Mouse (Mus musculus) splenic B cell, adult 2 months (primary cell): ENCODE data around the gene Ephb3.
"Not testable (repeated sequence)": the region's sequence is repeated elsewhere in the genome, so short reads cannot be mapped to it uniquely, and the experiment has no call there.

Experiments used
- DNase-seq: peaks from one replicate; pipeline ENCODE4 v3.0.0-alpha.2; 2011; ENCODE audit warnings: low read depth, low spot score
- H3K27me3 ChIP-seq: 2 replicates; pipeline ENCODE4 v1.6.1; 2012; ENCODE audit warnings: mild to moderate bottlenecking, low read length, moderate library complexity, mixed read lengths; ENCODE audit not compliant: control insufficient read depth, poor library complexity, insufficient read depth, severe bottlenecking
- H3K36me3 ChIP-seq: 2 replicates; pipeline ENCODE4 v1.6.1; 2012; ENCODE audit warnings: mild to moderate bottlenecking, low read length, moderate library complexity, mixed read lengths; ENCODE audit not compliant: control insufficient read depth, poor library complexity, insufficient read depth, severe bottlenecking

Gene Ephb3

DNA sequence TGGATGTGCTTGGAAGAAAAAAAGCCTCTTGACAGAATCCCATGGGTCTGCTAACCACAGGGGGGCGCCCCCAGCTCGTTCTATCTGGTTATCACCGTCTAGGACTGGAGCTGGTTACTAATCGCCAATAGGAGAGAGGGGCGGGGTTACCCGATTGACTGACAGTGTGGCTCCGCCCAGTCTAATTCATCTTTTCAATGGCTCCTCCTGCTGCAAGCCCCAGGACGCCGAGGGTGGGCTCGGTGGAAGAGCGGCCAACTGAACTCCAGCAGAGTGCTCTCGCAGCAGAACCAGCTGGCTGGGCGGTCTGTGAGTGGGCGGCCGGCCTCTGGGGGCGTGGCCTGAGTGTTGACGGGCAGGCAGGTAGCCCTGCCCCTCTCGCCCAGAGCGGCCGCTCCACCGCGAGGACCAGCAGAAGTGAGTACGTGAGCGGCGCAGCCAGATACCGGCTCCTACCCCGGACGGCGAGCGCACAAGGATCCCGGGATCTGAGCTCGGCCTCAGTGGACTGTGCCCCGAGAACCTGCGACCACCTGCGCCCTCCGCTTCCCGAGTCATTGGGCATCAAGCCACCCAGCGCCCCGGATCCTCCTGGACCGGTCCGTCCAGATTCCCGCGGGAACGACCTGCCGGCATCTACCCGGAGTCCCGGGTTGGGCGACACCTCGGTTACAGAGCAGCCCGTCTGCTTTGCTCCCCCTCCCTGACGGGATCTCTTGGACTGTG is at the start of gene Ephb3:
Gene Ephb3, plus strand, starts transcription at position 389 of the 726 bp plus-strand sequence.
- peak; percentile 62 for DNase-seq

DNA sequence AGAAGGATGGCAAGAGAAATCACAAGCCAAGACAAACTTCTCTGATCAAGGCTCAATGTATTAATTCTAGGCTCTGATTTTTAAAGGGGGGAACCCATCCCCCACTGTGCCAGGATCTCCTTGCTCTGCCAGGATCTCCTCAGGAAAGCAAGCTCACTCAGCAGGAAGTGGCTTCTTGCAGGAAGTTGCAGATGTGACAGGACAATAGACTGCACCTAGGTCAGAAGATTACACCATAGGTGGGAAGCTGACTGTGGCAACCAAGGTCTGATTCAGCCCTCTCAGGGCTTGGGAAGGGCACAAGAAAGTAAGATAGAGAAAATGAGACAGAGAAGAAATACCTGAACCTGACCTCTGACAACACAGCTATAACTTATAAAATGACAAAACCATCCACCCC is 48.3 kb upstream of the Ephb3 start:
- not testable (repeated sequence) for H3K36me3 ChIP-seq, DNase-seq, H3K27me3 ChIP-seq

More for the DNA sequence above, at the start of gene Ephb3:
- peaks cover 1% of the 10 kb centered on the region; the same call in 1 of the 2 replicates for H3K27me3 ChIP-seq
- no peaks in the 10 kb centered on the region for H3K36me3 ChIP-seq

DNA sequence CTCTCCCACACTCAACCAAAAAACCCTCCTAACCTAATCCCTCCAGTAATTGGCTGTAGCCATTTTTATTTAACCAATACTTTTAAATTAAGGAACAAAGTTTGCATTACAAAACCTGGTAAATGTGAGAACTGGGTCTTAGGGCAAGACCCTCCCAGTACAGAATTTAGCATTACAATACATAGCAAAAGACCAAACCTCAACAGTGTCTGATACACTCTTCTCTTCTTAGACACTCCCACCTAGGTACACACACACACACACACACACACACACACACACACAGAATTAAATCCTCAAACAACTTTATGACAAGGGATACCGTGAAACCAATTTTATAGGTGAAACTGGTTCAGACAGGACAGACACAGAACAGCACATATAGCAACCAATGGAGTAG is 45.3 kb upstream of the Ephb3 start:
- not testable (repeated sequence) for H3K27me3 ChIP-seq, DNase-seq, H3K36me3 ChIP-seq

DNA sequence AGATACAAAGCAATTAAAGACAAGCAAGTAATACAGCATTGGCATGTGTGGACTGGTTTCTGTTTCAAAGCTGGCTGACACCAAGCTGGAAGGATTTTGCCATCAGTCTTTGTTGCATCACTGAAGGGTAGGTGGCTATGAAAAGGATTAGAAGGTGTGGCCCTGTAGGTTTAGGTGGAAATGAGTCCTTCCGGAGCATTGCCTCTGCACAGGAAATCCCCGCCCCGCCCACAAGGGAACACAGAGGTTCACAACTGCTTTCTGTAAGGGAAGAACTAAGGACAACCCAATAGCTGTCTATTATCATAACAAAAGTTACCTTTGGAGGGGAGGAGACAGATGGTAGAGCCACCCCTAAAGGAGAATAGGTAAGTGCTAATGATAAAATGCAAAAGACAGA is 41.1 kb upstream of the Ephb3 start:
- not testable (repeated sequence) for DNase-seq, H3K27me3 ChIP-seq, H3K36me3 ChIP-seq

DNA sequence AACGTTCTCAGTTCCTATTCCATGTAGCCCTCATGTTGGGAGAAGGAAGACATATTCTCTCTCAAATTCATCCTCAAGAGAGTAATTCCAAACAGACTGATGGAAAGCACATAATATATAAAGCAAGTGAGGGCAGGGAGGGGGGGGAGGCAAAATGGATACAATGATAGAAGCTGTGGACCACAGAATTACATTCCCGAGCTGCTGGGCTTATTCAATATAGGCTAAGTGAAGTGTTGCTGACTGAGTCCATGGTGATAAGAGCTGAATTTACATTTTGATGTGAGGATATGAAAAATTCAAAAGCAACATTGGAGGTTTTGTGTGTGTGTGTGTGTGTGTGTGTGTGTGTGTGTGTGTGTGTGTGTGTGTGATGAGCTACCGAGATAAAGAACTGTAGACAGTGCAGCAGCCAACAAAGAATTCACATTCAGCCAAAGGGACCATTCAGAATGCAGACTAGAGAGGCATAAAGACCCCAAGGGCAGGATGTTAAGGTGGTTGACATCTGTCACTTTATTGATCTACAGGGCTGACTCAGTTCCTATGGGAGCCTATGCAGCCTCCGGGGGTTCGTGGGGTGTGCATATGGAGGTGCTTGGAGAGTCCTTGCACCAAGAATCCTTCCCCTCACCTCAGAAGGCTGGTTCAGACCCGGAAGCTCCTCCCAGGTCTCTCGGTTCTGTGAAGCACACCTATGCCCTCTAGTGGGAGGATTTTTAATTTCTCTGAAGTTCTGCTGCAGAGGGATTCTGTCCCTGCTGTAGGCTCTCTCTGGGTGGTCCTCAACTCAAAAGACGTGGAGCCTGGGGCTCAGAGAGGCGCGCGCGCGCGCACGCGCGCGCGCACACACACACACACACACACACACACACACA is 39.0 kb upstream of the Ephb3 start:
- not testable (repeated sequence) for DNase-seq, H3K36me3 ChIP-seq

DNA sequence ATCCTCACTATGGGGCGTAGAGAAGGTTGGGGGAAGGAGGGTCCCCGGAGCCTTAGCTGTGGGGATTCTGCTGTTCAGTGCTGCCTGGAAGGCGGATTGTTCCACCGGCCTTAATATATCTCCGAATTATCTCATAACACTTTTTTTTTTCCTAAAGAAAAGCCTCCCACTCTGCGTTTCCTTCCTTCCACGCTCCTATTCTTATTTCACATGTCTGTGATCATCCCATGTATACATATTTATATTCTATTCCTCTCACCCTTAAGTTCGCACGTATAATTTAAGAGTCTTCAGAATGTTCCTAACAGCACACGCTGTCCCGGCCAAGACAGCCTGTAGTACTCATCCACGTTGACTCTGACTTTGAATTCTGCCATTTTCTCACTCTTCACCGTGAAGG is 35.8 kb upstream of the Ephb3 start:
- H3K36me3 ChIP-seq = no peaks in the 10 kb centered on the region
- no peaks in the 10 kb centered on the region for H3K27me3 ChIP-seq
- no peak for DNase-seq

More for the DNA sequence above, 39.0 kb upstream of the Ephb3 start:
- not testable (repeated sequence) for H3K27me3 ChIP-seq

DNA sequence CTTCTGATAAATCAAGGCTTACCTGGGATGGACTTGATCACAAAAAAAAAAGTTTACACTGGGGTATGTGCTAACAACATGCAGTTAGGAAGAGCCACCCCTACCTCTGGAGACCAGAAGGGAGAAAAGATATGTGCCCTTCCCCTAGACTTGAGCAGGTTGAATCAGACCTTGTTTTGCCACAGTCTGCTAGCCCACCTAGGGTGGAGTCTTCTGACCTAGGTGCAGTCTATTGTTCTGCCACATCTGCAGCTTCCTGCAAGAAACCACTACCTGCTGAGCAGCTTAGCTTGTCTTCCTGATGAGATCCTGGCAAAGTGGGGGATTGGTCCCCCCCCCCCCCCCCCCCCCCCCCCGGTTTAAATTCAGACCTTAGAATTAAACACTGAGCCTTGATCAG is 29.3 kb upstream of the Ephb3 start:
- H3K36me3 ChIP-seq = no peaks in the 10 kb centered on the region
- DNase-seq = no peak
- H3K27me3 ChIP-seq = no peaks in the 10 kb centered on the region

DNA sequence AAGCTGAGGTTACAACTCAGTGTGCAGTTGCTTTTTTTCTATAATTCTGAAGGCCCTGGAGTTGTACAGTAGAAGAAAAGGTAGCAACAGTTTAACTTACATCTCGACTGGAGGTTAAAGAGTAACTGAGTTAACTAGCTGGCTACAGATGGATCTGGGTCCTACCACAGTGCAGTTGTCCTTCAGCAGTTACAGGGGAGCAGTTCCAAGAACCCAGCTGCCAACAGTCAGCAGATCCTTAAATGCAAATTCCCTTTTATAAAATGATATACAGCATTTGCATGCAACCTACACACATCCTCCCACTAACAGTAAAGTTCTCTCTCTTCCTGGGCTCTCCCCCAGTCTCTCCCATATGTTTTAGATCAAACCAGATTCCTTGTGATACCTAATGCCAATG is 22.4 kb upstream of the Ephb3 start:
- no peaks in the 10 kb centered on the region; the same call in 1 of the 2 replicates for H3K27me3 ChIP-seq
- no peaks in the 10 kb centered on the region for H3K36me3 ChIP-seq
- no peak for DNase-seq

DNA sequence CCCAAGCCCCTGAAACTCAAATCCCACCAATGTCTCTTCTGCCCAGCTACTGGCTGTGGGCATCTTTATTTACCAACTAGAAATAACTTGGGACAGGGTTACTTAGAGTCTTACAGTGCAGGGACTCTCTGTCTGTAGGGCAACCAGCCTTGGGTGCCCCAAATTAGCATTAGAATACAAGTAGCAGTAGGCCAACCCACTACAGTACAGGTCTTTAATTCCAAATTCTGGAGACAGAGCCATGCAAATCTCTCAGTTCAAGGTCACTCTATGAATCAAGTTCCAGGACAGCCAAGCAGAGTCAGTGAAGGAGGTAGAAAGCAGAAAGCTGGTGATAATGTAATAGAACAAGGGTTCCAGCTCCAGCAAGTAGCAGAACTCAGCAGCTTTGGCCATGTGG is 19.9 kb upstream of the Ephb3 start:
- no peaks in the 10 kb centered on the region; the same call in 1 of the 2 replicates for H3K27me3 ChIP-seq
- H3K36me3 ChIP-seq = no peaks in the 10 kb centered on the region
- DNase-seq = no peak

DNA sequence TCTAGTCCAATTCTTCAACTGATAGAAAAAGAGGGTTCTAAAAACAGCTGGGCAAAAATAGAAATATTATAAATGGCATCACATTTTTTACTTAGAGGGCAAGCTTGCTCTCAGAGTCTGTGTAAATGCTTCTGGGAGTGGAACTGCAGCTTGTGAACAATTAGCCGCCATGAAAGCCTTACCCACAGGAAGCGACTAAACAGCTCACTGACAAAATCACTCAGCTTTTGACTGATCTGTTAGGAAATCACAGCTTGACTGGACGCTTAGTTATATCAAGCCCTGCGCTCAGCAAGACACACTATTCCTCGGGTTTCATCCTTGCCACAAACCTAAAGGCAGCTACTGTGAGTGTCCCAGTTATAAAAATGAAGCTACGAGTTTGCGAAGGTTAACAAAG is 17.0 kb upstream of the Ephb3 start:
- Histone ChIP-seq H3K36me3 (no peaks in the 10 kb centered on the region), H3K27me3 (no peaks in the 10 kb centered on the region; the same call in 1 of the 2 replicates)
- DNase-seq = no peak

DNA sequence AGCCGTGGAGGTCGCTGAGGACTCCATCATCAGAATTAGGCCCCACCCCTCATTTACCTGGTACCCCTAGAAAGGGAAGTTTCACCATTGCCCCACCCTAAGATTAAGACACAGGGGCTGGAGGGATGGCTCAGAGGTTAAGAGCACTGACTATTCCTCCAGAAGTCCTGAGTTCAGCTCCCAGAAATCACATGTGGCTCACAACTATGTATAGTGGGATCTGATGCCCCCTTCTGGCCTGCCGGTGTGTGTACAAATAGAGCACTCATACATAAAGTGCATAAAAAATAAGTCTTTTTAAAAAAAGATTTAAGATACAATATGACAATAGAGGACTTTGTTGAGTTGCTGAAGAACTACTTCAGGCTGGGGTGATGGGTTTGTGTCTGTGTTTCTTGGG is 16.2 kb upstream of the Ephb3 start:
- Histone ChIP-seq H3K36me3 (no peaks in the 10 kb centered on the region), H3K27me3 (no peaks in the 10 kb centered on the region; the same call in 1 of the 2 replicates)
- no peak for DNase-seq

DNA sequence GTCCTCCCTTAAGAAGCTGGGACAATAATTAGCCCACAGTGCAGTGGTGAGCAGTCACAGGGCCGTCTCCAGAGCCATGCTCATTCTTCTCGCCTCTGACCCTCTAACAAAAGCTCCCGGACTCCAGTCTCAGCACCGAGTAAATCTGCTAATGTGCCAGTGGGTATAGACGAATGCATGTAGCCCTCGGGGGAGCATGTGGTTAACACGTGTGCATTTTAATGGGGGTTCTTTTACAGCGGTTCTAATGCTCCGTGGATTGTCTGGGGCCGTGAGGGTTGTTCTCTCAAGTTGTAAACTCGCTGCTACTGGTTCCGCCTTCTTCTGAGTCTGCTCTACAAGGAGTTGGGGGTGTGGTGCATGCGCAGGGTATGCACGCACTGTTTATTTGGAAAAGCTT is 13.0 kb upstream of the Ephb3 start:
- no peaks in the 10 kb centered on the region for H3K36me3 ChIP-seq
- DNase-seq = no peak
- no peaks in the 10 kb centered on the region for H3K27me3 ChIP-seq

DNA sequence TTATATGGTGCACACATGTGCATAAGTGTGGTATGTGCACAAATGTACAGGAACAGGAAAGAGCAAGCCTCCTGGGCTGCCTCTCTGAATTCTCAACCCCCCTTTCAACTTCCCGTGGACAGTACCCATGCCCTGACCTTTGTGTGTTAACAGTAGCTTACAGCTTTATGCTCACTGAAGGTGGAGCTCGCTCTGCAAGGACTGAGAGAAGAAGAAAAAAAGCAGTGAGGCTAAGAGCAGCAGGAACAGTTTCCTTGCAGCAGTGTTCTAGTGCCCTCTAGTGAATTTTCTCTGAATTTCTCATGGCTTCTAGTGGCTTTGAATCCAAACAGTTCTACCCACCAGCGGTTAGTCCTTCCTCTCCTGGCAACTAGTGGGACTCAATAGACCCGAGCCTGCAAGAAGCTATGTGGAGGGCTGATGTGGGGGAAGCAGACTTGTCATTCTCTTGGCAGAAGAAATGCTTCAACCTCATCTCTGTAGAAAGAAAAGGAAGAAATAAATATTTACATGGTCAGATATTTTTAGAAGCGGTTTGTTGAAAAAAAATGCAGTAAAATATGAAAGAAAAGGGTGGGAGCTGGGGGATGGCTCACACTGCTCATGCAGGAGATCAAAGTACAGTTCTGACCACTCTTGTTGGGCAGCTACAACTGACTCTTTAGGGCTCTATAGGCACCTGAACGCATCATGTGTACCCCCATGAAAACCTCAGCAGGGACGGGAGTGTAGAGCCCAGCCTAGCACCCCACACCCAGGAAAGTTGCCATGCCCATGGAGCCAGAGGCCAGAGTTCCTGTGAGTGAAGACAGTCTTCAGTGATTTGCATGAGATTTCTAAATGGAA is 11.8 kb upstream of the Ephb3 start:
- Histone ChIP-seq H3K36me3 (no peaks in the 10 kb centered on the region), H3K27me3 (no peaks in the 10 kb centered on the region)
- DNase-seq = peak; percentile 40

DNA sequence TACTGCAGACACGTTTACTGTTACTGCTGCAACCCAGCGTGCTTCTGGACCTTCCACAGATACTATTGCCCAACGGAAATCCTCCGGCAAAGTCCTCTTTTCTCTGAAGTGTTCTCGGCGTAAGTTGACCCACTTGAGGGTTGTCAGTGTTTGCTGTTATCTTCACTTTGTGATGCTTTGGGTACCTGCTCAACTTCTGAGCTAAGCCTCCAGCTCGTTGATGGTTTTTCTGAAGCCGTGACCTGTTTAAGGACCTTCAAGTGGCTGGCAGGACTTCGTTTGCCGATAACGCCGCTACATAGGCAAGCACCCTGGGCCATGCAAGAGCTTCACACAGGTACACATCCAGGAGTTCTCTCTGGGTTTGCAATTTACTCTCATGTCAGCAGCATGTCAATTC is 10.4 kb upstream of the Ephb3 start:
- no peak for DNase-seq
- Histone ChIP-seq H3K27me3 (no peaks in the 10 kb centered on the region), H3K36me3 (no peaks in the 10 kb centered on the region)
